Mouse (Mus musculus) kidney, adult 9 months (tissue): Measurements from ENCODE around the gene Iqsec1.
"Not testable (repeated sequence)": the region's sequence is repeated elsewhere in the genome, so short reads cannot be mapped to it uniquely, and the experiment has no call there.

ENCODE experiments used
- DNase-seq: peaks from one replicate; pipeline ENCODE4 v3.0.0; 2022

Iqsec1 gene

GRCm38 (mm10) chr6:90644965-90645364, 343.5 kb downstream of the Iqsec1 start:
- DNase-seq: no peak

- DNase-seq: no peak
Measured at GRCm38 (mm10) chr6:90643057-90643456, 345.4 kb downstream of the Iqsec1 start.

- DNase-seq: no peak
Measured at GRCm38 (mm10) chr6:90635611-90636010, 352.9 kb downstream of the Iqsec1 start.

GRCm38 (mm10) chr6:90635081-90635480, 353.4 kb downstream of the Iqsec1 start:
- no peak for DNase-seq

- not testable (repeated sequence) for DNase-seq
Measured at GRCm38 (mm10) chr6:90632526-90632925, 356.0 kb downstream of the Iqsec1 start.

GRCm38 (mm10) chr6:90630427-90630826, 358.1 kb downstream of the Iqsec1 start:
- DNase-seq: no peak

GRCm38 (mm10) chr6:90629506-90629905, 359.0 kb downstream of the Iqsec1 start:
- DNase-seq: no peak

- DNase-seq: no peak
Measured at GRCm38 (mm10) chr6:90627556-90627955, 360.9 kb downstream of the Iqsec1 start.

GRCm38 (mm10) chr6:90625207-90625994, 363.1 kb downstream of the Iqsec1 start:
- DNase-seq: no peak

GRCm38 (mm10) chr6:90624733-90625132, 363.8 kb downstream of the Iqsec1 start:
- DNase-seq: no peak

GRCm38 (mm10) chr6:90624184-90624583, 364.3 kb downstream of the Iqsec1 start:
- no peak for DNase-seq

- no peak for DNase-seq
Measured at GRCm38 (mm10) chr6:90623456-90623836, 365.0 kb downstream of the Iqsec1 start.

- DNase-seq: no peak
Measured at GRCm38 (mm10) chr6:90622758-90623455, 365.6 kb downstream of the Iqsec1 start.

- DNase-seq: no peak
Measured at GRCm38 (mm10) chr6:90621584-90621890, 366.9 kb downstream of the Iqsec1 start.

GRCm38 (mm10) chr6:90620791-90621583, 367.5 kb downstream of the Iqsec1 start:
- no peak for DNase-seq

GRCm38 (mm10) chr6:90619936-90620335, 368.5 kb downstream of the Iqsec1 start:
- DNase-seq: no peak

- DNase-seq: no peak
Measured at GRCm38 (mm10) chr6:90618821-90619636, 369.5 kb downstream of the Iqsec1 start.

- DNase-seq: no peak
Measured at GRCm38 (mm10) chr6:90618274-90618673, 370.2 kb downstream of the Iqsec1 start.

- no peak for DNase-seq
Measured at GRCm38 (mm10) chr6:90616481-90616880, 372.0 kb downstream of the Iqsec1 start.

- DNase-seq: no peak
Measured at GRCm38 (mm10) chr6:90615991-90616390, 372.5 kb downstream of the Iqsec1 start.

GRCm38 (mm10) chr6:90615362-90615761, 373.1 kb downstream of the Iqsec1 start:
- no peak for DNase-seq

- DNase-seq: no peak
Measured at GRCm38 (mm10) chr6:90613277-90613676, 375.2 kb downstream of the Iqsec1 start.

- no peak for DNase-seq
Measured at GRCm38 (mm10) chr6:90610248-90610647, 378.2 kb downstream of the Iqsec1 start.
